Mouse (Mus musculus) layer of hippocampus, adult 9-11 months (tissue): Measurements from ENCODE around the gene Pcbd1.

Experiments used
- DNase-seq: peaks from one replicate; pipeline ENCODE4 v3.0.0; 2022

Gene Pcbd1

DNA sequence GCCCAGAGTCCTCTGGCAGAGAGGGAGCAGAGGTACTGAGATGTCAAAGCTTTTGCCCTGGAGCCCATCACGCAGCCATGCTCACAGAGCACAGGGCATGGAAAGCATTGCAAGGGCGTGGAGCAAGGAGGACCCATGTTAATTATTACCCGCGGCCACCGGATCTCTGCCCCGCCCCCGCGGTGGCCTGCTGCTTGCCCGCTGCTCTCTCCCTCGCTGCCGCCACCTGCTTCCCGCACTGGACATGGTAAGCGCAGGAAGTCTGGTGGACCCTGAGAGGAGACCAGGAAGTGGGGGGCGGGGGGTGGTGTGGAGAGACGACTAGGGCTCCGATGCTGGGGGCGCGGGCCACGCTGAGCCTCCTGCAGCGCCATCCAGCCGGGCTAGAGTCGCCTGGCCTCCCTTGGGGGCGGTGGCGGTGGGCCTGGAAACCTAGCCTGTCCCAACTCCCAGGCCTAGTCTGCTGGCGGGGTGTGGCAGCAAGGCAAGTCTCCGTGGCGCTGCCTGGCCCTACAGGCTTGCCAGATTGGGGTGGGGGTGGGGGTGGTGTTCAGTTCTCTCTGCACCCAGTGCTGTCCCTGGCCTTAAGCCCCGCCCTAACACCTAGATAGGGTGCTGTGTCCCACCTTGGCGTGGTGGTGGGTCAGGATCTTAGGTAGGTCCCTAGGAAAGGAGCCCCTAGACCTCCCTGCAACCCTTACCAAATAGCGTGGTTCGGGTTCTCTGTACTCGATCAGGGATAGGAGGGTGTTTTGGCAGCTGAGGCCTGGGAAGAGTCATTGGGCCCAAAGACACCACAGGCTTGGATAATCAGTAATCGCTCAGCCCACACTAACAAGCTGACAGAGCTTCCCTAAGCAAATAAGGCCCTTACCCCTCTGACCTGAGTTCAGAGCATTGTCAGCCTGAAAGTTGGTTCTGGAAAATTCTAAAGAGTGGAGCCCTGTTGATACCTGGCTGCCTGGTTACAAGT is at the start of gene Pcbd1:
Pcbd1 (plus strand) TSS at position 162 of the 973 bp plus-strand sequence.
- no peak for DNase-seq

DNA sequence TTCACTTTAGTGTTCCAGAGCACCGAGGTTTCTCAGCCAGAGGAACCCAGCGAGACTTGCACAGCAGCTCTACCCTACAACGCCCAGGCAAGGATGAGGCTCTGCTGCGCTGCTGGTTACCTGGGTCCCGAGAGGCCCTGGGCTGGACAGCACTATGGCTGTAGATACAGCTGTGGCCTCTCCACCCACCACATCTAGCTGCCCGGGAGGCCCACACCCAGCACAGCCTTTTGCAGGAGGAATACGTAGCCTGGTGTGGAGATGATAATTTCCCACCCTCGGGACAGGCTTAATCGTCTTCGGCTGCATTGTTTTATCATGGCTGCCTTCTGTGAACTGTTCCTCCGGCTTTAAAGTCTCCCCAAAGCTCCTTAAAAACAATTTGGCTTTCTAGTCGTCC is 49.5 kb upstream of the Pcbd1 start:
- no peak for DNase-seq

DNA sequence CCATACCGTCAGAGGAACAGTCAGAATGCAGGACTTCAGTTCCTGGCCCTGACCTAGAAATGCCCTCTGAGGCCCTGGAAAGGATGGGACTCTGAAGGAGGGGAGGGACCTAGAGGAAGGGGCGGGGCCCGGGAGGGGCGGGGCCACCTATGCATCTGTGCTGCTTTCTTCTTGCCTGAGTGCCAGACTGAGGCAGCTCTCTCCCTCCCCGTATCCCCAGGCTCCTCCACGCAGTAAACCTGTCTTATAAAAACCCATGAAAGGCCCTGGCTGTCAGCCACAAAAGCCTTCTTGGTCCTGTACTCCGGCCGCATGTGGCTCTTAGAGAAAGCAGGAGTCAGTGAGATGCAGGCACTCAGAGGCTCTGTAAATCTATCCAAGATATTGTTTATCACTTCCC is 44.0 kb upstream of the Pcbd1 start:
- no peak for DNase-seq

DNA sequence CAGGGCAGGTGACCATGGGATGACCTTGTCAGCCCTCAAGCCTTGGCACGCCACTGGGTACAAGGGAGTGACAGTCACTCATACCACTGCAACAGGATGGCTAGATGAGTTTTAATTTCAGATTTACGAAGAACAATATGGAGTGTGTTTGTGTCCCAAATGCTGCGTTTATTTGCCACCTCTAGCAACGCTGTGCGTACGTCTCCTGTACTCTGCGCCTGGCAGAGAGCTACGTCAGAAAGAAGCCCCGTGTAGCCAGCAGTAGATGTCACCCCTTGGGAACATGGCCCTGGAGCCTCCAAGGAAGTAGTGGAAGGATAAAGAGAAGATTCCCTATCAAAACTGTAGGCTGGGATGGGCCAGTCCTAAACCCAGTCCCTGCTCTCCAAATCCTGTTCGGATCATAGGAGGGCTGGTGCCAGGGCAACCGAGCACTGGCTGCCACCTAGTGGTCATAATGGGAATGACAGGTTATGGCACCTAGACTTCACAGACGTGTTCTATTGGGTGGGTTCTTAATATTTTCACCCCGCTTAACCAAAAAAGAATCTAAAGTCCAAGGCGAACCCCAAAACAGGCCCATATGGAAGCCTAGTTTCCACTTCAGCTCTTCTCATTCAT is 37.0 kb upstream of the Pcbd1 start:
- no peak for DNase-seq

DNA sequence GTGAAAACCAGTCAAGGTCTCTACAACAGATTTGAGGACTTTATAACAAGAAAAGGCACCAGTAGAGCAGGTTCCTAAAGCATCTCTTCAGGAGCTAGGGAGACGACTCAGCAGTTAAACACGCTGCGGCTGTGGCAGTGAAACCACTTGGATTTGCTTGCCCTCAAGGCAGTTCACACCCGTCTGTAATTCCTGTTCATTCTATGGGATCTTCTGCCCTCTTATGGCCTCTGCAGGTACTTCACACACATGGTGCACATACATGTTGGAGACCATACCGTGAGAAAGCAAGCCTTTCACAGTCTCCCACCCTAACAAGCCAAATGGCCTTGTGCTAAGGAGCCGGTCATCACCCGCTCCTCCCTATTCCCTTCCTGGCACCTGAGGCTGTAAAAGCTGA is 32.5 kb upstream of the Pcbd1 start:
- no peak for DNase-seq

DNA sequence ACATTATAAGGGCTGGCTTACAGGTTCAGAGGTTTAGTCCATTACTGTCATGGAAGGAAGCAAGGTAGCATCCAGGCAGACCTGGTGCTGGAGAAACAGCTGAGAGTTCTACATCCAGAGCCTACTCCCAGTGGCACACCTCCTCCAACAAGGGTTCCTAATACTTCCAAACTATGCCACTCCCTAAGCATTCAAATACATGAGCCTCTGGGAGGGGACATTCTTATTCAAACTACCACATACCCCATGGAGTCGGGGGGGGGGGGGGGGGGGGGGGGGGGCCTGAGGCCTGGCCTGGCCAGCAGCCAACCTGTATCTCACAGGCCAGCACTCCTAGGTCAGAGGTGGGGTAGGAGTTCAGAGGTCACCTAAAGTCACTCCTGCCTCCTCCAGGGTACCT is 30.0 kb upstream of the Pcbd1 start:
- DNase-seq = no peak

DNA sequence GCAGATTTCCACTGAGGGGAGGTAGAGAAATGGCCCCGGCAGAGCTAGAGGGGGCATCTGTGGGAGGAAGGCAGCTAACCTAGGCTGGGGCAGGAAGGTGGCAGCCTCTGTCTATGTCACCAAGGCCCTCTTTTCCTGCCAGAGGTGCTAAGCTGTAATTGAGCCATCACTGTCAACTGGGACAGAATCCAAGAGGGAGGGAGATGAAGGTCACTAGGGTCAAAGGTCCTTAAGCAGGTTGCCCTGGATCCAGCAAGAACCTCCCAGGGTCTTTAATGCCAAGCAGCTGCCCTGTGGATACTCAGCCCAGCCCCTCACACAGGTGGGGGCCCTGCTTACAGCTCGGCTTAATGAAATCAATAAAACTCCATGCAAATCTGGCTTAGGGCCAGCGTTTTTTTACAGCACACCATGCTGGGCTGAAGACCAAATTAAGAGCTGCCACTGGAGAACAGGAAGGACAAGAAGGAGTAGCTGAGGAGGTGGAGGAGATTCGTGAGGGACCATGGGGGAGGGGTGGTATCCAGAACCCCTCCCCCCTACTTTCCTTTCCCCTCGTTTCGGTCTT is 29.5 kb upstream of the Pcbd1 start:
- DNase-seq = no peak

DNA sequence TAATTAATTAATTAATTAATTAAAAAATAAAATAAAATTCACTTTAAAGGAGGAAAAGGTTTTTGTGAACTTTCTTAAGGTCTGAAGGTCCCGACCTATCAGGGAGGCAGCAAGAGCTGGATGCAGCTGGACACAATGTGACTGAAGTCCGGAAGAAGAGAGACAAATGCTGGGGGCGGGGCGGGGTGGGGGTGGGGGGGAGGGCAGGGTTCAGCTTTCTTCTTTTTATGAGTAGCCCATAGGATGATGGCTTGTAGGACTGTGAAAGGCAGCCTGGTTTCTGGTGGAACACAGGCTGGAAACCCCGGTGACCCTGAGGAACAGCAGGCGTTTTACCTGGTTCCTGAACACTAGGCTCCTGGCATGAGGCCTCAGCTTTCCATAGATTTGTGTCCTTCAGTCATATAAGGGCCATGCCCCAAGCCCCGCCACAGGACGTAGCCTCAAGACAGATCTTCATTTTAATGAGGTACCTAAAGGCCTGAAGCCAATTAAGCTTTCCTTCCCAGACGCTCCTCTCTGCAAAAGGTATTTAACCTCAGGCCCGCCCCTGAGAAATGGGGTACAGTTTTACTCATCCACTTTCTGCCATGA is 25.8 kb upstream of the Pcbd1 start:
- DNase-seq = no peak

DNA sequence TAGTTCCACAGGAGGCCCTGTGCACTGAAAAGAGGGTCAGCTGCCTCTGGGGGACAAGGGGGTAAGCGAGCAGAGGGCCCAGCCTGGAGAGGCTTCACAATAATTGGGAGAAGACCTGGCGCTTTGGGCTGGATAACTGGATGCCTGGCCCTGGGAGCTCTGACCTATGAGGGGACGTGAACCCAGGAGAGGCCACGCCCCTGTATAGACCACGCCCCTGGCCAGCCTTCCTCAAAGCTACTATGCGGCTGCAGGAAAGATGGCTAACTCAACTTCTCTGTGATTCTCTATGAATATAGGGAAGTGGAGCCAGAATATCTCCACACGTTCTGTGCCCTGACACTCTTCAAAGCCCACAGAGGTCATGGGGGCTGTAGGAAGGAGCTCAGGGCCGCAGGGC is 24.5 kb upstream of the Pcbd1 start:
- no peak for DNase-seq

DNA sequence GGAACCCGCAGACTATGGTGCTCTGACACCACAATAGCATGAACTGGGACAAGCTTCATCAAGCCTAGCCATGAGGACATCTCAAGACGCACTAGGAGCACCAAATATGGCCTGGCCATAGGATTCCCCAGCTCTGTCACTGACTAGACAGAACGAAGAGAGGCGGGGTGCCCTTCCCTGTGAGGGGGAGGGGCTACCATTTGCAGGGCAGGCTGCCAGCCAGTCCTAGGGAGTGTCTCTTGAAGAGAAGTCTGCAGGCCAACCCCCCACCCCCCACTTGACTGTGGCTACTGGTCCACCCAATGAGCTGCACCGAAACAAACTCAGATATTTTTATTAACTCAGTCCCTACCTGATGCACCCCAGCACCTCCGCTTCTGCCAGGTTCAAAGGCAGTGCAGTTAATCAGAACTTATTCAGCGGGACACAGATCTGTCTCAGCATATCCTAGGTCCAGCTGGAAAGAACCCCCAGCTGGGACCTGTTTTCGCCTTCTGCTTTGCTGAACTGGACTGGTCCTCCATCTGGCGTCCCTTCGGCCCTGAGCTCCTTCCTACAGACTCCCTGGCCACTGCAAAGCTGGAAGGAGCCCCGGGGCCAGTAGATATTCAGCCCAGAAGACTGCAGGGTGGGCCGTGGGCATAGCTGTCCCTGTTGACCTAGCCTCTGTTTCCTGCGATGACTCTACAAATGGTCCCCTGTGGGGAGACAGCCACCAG is 23.7 kb upstream of the Pcbd1 start:
- DNase-seq = no peak

DNA sequence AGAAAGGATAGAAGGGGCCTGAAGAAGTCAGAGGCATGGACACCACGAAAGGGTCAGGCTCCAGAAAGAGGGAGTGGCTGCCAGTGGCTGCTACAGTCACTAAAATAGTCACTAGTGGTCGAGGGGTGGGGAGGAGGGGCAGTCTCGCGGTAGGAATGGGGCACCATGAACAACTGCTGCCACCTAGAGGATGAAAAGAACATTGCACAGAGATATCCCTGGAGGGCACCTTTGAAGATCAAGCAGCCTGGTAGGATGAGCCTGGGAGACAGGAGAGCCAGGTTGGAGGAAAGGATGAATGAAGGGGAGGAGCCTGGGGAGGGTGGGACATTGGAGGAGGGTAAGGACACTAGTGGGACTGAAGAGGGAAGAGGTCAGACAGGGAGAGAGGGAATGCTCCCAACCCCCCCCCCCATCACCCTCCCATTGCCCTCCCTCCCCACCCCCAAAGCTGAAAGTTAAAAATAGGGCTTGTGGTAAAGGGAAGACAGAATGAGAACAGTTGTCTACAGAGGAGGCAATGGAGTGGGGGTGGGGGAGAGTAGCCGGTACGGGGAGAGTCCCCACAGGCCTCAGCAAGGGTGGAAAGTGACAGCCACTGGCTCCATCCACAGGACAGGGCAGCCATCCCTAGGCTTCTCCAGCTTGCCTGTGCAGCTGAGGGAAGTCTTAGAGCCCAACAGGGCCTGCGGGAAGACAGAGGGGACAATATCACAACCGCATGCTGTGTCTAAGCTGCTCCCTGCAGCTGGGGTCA is 20.5 kb upstream of the Pcbd1 start:
- DNase-seq = peak; percentile 56

DNA sequence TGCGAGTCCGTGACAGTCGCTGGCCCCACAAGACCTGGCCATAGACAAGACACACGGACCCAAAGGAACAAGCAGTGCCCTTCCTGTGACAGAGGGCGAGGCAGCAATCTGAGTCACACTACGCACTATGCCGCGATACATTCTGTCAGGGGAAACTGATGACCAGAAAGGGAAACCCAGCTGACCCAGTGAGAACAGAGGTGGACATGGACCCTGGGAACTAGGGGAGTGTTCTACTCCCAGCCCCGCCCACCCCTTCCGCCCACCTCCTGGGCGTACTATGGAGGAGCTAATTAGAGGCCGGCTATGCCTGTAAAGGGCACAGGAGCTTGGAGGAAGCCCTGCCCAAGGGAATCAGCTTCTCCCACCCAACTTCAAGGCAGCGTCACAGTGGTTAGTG is 19.9 kb upstream of the Pcbd1 start:
- DNase-seq = no peak

DNA sequence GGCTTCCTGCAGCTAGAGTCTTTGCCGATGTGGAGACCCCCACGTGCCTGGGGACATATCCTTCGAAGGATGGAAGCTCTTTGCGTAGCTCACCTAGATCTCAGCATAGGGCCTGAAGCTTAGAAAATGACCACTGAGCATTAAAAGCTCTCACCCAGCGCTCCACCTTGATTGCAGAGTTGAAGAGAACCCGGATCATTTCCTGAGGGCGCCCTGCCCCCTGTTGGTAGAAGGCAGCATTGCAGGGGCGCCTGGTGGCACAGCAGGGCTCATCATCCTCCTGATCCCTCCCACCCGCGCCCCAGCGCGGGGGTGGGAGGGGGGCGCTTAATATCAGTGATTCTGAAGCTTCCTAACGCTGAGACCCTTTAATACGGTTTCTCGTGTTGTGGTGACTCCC is 16.8 kb upstream of the Pcbd1 start:
- no peak for DNase-seq

DNA sequence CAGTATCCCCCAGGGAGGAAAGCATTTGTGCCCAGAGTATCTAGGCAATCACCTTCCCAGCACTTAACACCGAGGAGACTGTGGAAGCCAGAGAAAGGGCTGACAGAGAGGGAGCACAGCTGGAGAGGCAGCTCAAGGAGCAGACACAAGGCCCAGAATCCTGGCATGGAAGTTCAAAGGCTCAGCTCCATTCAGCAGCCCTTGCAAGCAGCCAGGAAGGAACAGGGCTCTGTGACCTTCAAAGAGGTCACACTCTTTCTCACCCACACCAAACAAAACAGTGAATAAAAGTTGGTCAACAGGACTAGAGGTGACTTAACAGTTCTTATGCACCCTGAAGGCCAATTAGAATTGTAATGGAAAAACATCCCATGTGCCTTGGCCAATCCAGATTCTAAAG is 14.5 kb upstream of the Pcbd1 start:
- no peak for DNase-seq

DNA sequence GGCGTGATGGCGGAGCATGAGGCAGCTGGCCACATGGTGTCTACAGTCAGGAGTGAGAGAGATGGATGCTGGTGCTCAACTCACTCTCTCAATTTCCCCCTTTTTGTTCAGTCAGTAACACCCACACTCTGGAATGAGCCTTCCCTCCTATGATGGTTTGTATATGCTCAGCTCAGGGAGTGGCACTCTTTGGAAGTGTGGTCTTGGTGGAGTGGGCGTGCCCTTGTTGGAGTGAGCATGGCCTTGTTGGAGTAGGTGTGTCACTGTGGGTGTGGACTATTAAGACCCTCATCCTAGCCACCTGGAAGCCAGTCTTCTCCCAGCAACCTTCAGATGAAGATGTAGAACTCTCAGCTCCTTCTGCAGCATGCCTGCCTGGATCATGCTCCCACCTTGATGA is 13.5 kb upstream of the Pcbd1 start:
- no peak for DNase-seq

DNA sequence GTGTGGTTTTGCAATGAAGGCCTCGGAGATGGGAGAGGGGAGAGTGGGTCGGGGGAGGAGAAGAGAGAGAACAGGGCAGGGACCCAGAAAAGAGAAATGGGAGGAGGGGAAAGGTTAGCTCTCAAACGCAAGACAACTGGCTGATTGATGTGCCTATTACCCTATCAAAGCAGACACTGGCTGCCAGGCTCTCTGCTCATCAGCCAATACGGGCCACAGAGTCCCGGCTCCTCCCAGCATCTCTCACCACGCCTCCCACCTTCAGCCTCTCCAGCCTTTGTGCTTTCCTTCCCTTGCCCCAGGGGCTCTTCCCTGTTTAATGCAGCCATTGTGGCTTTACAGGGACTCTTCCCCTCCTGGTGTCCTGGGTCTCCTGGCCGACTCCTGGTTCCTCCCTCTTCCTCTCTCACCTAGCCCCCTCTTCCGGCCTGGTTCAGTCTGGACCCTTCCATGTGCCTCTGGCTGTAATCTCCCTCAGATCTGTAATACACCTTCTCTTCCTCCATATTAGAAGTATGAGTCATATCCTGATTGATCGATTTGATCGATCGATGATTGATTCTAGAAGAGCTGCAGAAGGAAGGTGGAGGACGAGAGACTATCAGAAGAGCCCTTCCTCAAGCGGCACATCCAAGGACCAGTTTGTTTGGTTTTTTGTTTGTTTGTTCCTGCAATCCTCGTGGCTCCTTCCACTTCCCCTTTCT is 8.8 kb upstream of the Pcbd1 start:
- peak; percentile 87 for DNase-seq

DNA sequence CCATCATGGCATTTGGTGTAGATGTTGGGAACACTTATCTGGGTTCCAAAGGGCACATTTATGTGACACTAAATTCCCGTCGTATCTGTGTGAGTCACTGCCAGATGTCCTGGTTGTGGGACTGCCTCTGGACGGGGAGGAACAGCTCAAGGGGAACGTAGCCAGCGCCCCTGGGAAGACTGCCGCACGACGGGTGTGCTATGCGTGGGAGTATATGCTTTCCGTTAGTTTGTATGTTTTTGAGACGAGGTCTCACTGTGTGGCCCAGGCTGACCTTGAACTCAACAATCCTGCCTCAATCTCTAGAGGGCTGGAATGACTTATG is 8.2 kb upstream of the Pcbd1 start:
- no peak for DNase-seq

DNA sequence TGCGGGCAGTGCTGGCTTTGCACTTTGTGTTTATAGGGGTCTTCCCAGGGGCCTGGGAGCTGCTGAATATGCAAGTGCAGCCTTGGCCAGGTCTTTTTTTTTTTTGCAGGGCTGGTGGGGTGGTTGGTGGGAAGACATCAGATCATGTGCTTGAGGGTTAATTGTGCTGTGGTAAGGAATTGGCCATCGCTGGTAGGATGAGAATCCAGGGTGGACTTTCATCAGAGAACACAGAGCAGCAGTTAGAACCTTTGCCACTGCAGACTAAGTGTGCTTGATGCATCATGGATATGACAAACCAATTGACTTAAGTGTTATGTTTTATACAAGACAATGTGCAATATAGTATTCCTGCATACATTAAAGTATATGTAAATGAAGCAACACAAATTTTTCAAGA is 3.8 kb upstream of the Pcbd1 start:
- no peak for DNase-seq

DNA sequence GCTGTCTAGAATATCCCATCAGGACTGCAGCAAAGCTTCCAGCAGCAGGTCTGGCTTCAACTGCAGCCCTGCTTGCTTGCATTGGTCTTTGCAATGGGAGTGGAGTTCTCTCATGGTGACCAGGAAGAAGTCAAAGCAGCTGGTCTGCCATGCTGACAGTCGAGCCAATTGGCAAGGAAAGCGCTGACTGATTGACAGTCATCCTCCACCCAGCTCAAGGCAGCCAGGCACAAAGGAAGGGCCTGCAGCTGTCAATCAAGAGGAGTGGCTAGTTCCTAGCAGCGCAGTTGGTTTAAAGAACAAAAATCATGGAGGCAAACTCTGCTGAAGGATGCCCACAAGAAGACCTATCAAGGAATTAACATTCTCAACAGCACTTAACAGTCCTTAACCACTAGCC is 2.6 kb upstream of the Pcbd1 start:
- no peak for DNase-seq

DNA sequence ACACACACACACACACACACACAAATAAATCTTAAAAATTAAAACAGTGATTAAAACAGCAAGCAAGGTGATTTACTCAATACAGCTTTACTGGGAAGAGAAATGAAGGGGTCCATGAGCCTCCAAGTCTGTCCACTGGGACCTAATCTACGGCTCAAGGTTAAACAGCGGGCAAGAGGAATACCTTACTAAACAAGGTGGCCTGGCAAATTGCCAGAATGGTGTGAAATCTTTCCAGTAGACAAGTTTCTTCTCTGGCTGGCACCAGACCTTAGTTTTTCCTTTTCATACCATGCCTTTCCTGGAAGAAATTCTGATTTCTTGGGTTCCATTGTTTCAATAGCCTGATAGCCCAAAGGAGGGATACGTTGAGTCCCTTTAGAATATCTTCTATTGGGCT is 663 bp upstream of the Pcbd1 start:
- DNase-seq = no peak

DNA sequence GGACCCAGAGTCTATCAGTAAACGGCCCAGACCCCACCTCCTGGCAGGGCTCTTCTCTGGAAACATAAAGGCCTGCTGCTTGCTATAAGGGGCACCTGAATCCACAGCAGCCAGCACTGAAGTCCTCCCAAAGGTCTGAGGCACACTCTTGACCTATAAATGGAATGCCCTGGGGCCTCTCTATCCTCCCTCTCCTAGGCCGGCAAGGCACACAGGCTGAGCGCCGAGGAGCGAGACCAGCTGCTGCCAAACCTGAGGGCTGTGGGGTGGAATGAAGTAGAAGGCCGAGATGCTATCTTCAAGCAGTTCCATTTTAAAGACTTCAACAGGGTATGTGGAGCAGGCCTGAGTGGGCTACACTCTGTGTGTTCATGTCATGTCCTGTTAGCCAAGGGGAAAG is 2.7 kb downstream of the Pcbd1 start:
- no peak for DNase-seq

DNA sequence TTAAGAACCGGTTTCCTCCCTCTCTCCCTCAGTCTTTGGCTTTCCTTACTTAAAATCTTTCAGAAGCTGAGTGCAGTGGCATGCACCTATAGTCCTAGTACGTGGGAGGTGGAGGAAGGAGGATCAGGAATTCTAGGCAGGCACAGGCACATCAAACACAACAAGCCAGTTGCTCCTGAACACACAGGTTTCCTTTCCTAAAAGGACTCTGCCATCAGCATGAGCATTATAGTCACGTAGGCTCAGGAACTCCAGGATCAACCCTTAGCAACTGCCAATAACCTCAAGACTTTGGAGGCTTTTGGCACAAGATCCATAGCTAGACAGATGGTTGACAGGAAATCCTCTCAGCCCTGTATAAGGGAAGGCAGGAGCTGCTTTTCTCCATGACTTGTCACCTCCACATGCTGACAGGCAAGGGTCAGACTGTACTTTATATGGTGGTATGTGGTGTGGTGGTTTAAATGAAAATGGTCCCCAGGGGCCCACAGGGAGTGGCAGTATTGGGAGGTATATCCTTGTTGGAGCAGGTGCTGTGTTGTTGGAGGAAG is 14.5 kb downstream of the Pcbd1 start:
- DNase-seq = no peak
